Mouse (Mus musculus): Measurements from ENCODE around the gene Napsa.

The Napsa gene

DNA sequence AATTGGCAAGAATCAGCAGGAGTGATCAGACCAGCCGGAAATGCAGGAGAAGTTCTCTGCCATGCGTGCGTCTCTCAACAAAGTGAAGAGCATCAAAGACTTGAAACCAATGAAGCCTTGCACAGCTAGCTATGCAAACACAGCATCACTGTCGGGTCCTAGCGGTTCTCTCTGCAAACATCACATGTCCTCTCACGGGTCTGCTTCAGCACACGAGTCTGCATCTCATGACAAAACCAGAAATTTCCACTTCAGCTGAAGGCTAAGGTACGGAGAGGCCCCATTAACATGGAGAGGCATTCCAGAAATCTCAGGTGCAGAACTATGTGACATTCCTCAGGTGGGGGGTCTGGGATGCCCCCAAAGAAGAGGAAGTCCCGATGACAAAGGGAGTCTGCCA is 3.4 kb upstream of the Napsa start:
- in situ Hi-C loops (cut with MboI, MseI), result loop anchor here in 1 of 2 experiments (5.0 kb wide), 1 partner anchor 63 kb away; no protein-coding TSS in a partner anchor

DNA sequence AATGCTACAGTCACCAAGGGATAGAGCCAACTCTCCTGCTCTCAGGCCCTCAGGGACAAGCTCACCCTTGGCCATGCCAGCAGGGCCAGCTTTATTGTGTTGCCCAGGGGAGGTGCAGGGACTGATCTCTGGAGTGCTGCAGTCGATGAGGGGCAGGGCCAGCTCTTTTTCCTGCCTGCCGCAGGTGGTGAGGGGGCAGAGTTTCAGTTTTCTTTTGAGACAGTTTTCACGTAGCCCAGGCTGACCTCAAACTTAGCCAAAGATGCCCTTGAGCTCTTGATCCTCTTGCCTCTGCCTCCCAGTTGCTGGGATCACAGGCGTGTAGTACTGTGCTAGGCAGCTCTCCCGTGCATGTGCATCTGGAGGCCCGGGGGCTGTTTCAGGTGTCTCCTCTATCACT is 1.2 kb upstream of the Napsa start:
- in situ Hi-C loops (cut with MboI, MseI), result no loop called here

DNA sequence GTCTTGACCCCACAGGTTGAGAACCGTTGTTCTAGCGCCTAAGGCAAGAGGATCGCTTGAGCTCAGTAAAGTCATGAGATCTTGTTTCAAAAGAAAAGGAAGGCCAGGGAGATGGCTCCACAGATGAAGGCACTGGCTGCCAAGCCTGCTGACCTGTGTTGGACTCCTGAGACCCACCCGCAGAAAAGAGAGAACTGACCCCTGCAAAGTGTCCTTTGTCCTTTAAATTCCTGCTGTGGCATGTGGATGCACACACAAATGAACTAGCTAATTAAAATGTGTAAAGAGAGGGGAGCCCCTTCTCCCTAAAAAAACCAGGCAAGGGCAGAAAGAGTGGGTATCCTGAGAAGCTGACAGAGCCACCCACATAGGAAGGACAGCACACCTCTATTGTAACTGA is 369 bp upstream of the Napsa start:
- in situ Hi-C loops (cut with MboI, MseI), result no loop called here

DNA sequence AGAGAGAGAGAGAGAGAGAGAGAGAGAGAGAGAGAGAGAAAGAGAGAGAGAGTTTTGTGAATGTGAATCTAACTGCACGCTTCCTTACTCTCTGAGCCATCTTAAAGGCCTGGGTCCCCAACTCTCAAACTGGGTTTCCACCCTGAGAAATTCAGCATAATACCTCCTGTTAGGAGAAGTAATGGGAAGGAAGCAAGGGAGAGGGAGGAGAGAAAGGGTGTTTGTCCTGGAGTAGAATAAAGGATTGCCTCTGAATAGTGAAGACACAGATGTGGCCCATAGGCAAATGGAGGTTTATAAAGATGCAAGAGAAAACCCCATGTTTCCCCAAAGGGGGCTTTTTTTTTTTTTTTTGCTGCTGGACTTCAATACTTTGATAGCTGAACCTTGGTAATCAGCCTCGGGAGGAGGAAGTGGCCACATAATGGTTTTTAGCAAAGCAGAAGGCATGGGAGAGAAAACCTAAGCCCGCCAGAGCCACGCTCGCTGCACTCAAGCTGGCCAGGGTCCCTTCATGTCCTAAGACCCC is 840 bp downstream of the Napsa start:
- in situ Hi-C loops (cut with MboI, MseI), result no loop called here

DNA sequence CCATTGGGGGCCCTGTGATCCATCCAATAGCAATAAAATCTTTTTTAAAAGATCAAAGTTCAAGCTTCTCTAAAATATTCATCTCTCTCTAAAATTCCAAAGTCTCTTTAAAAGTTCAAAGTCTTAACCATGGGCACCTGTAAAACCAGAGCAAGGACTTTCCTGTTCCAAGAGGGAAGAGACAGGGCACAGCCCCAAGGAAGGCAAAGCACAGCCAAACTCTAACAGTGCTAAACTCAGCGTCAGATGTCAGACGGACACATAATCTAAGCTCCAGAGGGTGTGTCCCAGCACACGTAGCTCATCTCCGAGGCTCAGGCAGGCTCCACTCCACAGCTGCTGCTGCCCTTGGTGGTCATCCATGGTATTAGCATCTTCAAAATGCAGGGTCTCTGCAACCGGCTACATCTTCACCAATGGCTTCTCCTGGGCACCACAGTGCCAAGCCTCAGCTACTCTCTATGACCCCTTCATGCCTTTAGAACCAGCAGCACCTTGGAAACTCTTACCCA is 4.2 kb downstream of the Napsa start:
- in situ Hi-C loops (cut with MboI, MseI), result no loop called here

DNA sequence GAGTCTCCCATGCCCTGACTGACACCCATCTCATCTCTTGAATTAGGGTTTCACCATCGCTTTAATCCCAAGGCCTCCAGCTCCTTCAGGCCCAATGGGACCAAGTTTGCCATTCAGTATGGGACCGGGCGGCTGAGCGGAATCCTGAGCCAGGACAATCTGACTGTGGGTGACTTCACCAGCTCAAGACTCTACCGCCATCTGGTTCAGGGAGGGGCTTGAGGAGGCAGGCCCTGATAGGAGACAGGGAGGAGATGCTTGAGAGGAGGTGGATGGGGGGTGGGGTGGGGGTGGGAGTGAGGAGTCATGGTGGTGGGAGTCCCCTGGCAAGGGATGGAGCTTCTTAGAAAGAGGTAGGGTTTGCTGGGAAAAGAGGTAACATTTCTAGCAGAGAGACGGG is 9.5 kb downstream of the Napsa start:
- in situ Hi-C loops (cut with MboI, MseI), result no loop called here

DNA sequence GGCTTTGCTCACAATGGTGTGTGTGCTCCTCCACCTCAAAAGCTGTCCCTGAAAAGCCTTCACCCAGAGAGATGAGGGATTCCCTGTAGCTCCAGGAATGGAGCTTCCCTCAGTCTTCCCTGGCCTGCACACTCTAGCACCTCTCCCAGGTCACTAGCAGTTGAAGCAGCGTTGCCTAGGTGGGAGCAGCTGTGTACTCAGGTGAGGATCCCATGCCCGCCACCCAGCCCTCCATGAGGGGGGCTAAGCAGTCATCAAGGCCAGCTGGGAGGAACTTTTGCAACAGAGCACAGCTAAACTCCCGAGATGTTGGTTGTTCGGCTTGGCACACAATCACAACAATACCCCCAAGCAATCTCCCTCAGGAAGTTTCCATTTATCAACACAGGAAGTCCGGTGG is 10.5 kb downstream of the Napsa start:
- in situ Hi-C loops (cut with MboI, MseI), result no loop called here

DNA sequence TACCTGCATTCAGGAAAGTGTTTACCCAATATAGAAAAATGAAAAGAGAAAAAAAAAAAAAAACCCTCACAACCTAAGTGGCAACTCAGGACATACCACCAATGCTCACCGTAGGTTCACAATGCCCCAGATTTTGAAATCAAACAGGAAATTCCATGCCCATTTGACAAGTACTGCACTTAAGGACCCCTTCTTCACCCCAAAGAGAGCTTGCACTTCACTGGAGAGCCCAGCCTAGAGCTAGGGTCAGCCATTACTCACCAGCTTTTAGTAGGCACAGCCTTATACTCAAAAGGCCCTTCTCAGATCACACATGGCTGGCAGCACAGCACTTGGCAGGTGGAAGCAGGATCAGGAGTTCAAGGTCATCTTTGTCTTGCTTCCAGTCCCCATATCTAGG is 11.0 kb downstream of the Napsa start:
- in situ Hi-C loops (cut with MboI, MseI), result no loop called here

DNA sequence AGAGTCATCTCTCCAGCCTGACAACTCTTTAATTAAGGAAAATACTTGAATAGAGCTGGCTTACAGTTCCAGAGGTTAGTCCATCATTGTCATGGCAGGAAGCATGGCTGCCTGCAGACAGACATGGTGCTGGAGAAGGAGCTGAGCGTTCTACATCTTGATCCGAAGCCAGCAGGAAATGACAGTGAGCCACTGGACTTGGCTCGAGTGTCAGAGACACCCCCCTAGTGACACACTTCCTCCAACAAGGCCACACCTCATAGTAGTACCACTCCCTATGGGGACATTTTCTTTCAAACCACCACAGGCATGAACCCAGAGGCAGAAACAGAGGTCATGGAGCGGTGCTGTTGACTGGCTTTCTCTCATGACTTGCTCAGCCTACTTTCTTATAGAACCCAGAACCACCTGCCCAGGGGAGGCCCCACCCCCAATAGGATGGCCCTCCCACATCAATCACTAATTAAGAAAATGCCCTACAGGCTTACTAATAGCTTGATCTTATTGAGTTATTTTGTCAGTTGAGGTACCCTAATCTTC is 12.2 kb downstream of the Napsa start:
- in situ Hi-C loops (cut with MboI, MseI), result no loop called here

DNA sequence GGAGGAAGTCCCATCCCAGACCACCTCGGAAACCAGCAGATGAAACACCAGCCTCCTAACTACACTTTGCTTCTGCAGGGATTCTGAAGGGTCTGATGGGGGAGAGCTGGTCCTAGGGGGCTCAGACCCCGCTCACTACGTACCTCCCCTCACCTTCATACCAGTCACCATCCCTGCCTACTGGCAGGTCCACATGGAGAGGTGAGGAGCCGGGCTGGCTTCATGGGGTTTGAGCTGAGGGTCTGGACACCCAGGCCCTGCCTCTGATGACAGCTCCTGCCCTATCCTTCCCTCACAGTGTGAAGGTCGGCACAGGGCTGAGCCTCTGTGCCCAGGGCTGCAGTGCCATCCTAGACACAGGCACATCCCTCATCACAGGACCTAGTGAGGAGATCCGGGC is 12.7 kb downstream of the Napsa start:
- in situ Hi-C loops (cut with MboI, MseI), result no loop called here

DNA sequence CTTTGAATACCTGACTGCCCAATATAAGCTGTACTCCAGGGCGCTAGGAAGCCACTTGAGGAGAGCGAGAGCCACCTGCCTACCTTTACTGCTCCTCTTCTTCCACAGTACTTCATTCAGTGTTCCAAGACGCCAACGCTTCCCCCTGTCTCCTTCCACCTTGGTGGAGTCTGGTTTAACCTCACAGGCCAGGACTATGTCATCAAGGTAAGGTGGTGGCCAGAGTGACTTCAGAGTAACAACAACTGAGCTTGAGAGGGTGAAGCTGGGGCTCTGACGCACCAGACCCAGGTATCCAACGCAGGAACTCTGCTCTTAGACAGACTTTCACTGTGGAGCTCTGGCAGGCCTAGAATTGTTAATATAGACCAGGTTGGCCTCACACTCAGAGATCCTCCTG is 13.4 kb downstream of the Napsa start:
- in situ Hi-C loops (cut with MboI, MseI), result no loop called here

DNA sequence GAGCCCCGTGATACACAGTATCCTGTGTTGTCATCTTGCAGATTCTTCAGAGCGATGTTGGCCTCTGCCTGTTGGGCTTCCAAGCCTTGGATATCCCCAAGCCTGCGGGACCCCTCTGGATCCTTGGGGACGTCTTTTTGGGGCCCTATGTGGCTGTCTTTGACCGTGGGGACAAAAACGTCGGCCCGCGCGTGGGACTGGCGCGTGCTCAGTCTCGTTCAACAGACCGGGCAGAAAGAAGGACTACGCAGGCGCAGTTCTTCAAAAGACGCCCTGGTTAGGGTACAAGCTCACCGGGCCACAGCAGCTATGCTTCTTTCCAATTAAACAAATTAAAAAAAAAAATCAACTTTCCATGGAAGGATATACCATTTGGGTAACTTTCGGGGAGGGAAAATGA is 14.3 kb downstream of the Napsa start:
- in situ Hi-C loops (cut with MboI, MseI), result no loop called here

DNA sequence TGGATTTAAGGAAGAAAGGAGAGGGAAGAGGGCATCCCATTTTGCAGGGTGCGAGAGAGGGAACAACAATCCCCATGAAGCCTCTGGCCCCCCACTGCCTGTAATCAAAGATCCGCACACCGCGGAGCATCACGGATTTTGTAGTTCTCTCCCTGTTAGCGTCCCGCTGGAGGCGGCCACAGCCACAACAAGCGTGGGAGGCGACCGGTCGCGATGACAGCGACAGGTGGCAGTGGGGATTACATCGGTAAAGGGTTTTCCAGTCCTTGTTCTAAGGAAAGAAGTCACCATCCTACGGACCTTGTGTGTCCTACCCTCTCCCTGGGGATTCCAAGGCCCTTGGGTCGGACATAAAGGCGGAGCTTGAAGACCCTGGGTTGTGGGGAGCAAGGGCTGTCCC is 14.8 kb downstream of the Napsa start:
- in situ Hi-C loops (cut with MboI, MseI), result no loop called here

DNA sequence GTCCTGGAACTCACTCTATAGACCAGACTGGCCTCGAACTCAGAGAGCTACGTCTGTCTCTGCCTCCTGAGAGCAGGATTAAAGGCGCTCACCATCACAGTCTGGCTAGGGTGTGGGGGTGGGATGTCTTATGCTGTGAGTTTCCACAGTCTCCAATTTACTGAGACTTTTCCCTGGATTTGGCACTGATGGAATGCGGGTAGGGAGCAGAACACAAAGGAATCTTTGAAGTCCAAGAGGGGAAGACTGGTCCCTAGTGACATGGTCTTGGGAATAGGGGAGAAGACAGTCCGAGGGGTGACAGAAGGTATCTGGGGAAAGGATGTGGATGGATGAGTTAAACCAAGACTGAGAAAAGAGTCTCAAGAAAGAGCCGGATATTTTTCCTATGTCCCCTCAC is 15.5 kb downstream of the Napsa start:
- in situ Hi-C loops (cut with MboI, MseI), result no loop called here

DNA sequence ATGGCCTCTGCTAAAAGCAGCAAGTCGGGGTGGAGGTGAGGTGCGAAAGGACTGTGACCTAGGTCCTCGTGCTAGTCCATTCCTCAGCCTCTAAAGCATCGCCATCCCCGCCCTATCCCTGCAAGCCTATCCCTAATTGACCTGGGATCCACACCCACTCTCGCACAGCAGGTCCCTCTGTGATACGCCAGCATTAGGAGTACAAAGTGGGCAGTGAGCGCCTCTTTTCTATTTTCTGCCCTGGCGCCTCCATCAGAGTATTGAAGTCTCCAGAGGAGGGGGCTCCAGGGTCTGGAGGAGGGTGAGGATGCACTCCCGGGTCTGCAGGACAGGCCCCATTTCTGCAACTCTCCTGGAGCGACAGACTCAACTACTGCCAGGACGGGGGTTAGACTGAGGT is 16.2 kb downstream of the Napsa start:
- in situ Hi-C loops (cut with MboI, MseI), result no loop called here

DNA sequence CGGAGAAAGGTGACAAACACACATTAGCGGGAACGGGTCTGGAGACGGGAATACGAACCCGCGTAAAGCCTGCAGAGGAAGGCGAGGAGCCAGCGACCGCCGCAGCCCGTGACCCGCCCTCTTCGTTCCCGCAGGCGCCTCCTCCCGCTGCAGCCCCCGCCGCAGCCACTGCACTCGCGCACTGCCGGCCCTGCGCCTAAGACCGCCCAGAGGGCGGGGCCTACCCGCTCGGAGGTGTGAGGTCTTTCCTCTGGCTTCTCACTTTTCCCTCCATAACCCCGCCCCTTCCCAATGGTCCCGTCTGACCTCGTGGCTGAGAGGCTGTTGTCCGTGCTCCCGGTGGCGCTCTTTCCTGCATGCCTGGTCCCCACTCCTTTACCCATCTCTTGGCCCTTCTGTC is 17.0 kb downstream of the Napsa start:
- in situ Hi-C loops (cut with MboI, MseI), result no loop called here

DNA sequence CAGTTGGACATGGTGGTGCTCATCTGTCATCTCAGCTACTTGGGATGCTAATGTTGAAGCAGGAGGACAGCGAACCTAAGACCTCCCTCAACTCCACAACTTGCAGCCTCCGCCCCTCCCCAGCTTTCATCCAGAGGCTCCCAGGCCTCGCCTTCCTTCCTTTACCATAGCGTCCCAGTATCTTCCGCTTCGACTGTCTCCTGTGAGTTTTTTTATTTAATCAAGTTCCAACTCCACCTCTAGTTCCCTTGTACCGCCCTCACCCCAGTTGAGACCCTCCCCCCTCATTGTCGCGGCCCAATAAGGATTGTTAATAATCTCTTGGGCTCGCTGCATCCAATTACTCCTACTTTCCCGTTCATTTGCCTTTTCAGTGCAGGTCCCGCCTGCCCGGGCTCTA is 17.8 kb downstream of the Napsa start:
- in situ Hi-C loops (cut with MboI, MseI), result no loop called here

DNA sequence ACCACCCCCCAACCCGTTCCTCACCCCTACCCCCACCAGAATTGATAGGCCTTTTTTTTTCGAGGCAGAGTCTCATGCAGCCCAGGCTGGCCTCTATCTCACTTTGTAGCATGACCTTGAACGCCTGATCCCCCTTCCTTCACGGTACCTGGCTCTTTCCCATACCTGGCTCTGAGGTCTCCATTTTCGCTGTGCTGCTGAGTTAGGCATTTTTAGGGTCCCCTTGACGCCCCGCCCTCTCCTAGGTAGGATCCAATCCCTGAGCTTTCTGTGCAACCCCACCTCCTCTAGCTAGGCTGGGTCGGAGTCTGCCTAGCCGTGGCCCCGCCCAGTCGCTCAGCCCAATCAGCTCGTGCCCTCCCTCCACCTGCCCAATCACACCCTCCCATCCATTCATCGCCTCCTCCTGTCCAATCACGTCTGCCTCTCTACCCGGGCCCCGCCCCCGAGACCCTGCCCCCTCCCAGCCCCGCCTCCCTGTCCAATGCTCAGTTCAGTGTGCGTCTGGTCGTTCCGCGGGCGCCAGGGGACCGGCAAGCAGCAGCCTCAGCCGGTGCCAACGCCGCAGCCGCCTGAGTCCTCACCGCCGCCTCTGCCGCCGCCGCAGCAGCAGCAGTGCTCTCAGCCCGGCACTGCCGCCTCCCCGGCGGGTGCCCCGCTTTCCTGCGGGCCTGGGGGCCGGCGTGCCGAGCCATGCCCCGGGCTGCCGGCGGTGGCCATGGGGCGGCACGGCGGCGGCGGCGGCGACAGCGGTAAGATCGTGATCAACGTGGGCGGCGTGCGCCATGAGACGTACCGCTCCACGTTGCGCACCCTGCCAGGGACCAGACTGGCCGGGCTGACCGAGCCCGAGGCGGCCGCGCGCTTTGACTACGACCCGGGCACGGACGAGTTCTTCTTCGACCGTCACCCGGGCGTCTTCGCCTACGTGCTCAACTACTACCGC is 18.5 kb downstream of the Napsa start, which contains the start of gene Kcnc3:
TSS of gene Kcnc3 (plus strand) at position 263 of the 946 bp plus-strand sequence.
- in situ Hi-C loops (cut with MboI, MseI), result no loop called here

DNA sequence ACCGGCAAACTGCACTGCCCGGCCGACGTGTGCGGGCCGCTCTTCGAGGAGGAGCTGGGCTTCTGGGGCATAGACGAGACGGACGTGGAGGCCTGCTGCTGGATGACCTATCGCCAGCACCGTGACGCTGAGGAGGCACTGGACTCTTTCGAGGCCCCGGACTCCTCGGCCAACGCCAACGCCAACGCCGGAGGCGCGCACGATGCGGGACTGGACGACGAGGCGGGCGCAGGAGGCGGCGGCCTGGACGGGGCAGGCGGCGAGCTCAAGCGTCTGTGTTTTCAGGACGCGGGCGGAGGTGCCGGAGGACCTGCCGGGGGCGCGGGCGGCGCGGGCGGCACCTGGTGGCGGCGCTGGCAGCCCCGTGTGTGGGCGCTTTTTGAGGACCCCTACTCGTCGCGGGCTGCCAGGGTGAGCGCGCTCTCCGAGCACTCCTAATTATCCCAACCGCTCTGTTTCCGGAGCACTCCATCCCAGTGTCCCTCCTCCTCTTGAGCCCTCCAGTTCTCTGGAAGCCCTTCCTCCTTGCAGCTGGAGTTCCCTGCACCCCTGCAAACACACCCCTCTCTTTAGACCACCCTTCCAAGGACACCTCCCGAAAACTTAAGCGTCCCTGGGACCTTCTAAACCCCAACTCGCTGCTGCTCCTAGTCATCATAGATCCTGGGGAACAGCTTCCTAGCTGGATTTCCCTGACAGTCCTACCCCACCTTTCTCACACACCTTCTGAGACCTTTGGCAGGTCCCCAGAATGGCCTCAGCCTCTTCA is 19.4 kb downstream of the Napsa start:
- in situ Hi-C loops (cut with MboI, MseI), result no loop called here

DNA sequence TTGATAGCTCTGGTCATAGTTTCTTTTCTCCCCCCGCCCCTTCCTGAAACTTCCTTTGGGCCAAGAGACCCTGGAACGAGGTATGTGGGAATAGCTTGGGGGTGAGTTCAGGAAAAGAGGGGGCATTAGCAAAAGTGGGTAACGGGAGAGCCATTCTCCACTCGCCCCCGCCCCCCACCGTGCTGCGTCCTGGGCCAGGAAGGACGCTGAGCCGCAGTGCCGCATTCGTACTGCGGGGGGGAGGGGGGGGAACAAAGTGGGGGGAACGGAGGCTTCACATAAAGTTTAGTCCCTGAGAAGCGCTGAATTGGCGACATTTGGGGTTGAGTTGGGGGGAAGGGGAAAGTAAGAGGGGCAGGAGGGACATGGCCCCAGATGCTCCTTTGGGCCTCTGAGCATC is 20.9 kb downstream of the Napsa start:
- in situ Hi-C loops (cut with MboI, MseI), result no loop called here

DNA sequence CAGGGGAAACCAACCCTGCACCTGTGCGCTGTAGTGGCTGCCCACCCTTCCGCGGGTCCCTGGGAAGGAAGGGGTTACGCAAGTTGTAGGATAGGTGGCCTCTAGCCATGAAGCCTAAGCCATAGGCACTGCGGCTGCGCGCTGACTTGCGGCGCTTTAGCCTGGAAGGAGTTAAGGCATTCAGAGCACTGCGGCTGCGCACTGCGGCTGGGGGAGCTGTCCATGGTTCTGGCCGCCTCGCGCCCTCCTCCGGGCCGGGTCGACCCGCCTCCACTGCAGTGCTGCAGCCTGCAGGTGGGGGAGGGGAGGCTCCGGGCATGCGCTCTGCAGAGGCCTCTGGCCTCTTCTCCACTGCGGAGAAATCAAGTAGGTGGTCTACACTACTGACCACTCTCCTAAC is 21.6 kb downstream of the Napsa start:
- in situ Hi-C loops (cut with MboI, MseI), result no loop called here

DNA sequence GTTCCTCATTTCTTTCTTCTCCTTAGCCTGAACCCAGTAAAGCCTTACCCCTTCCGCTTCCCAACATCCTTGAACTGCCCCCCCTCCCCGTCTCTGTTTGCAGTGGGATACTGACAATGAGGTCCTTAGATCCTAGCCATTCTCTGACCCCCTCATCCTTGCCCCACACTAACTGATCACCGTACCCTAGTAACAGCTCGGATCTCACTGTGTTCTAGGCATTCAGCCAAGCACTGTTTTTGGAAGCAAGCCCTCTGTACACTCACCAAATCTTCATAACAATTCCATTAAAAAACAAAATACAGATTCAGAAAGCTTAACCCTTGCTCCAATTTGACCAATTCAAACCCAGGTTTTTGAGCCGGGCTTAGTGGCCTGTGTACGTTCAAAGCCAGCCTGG is 22.1 kb downstream of the Napsa start:
- in situ Hi-C loops (cut with MboI, MseI), result no loop called here
